36 mouse cellular contexts compared by ENCODE assay signal in the genomic region with DNA sequence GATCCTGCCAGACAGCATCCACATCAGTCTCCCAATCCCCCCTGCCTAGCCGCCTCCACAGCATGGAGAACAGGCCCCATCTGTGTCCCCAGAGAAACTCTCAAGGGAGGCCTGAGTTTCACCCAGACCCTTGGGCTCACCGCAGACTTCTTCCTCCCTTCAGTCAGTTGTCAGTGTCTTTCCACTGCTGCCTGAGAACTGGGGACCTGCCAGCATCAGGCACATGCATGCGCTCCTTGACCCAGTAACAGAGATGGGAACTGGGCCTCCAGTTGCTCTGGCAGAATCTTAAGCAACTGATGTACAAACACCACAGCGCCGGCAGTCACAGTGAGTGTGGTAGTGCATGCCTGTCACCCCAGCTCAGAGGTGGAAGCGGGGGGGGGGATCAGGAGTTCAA. TPM values are rescaled to one million over a fixed set of nuclear protein-coding genes. Genes with fewer than 3 reads are reported as not detected.
DNase-seq lines count a peak whose midpoint lies in the region; ATAC-seq and TF ChIP-seq lines count a peak whose summit lies in the region.
"Had no signal": no experiment of that assay in that cellular context is flagged by ENCODE, and none has a peak within 500 bp of the region (broad histone marks: within the 10 kb centered on the region; RNA-seq: fewer than 3 reads in every experiment).

No protein-coding gene starts in this region.

- no peaks in the 10 kb centered on the region for H3K27me3 ChIP-seq in heart, adult 2 months (ENCODE audit: control insufficient read depth, insufficient read depth, low read length)
- 0 out of 2 replicates have a peak, but pooled peaks cover 8% of the 10 kb centered on the region for H3K27me3 ChIP-seq in heart, embryonic 12.5 days (replicated peaks)
- H3K27me3 ChIP-seq: embryonic facial prominence, embryonic 12.5 days; intestine, embryonic 15.5 days; limb, embryonic 13.5 days had no signal

- intact Hi-C loops in heart, adult 2 months (cut with DNase I) = loop anchor here (5.0 kb wide), 1 partner anchor 73 kb away; no protein-coding TSS in a partner anchor

- WGBS in heart, adult 2 months = 83% methylated on average over 6 of the region's 6 CpGs
- 81% methylated on average over 6 of the region's 6 CpGs for WGBS in heart, embryonic 12.5 days

- no peaks in the 10 kb centered on the region for H3K9me3 ChIP-seq in heart, embryonic 12.5 days (replicated peaks)
- H3K9me3 ChIP-seq: embryonic facial prominence, embryonic 12.5 days; heart, embryonic 13.5 days; hindbrain, embryonic 12.5 days; intestine, embryonic 15.5 days; limb, embryonic 13.5 days had no signal

- peak overlapping the region; percentile 10; the same call in 1 of the 2 replicates for H3K27ac ChIP-seq in heart, adult 2 months
- H3K27ac ChIP-seq in heart, embryonic 12.5 days (ENCODE audit: poor library complexity, severe bottlenecking) = no peak overlapping the region
- peak overlapping the region; percentile 84 for H3K27ac ChIP-seq in brown adipose tissue, adult 24 weeks (replicated peaks; ENCODE audit: low read depth, low read length)
- H3K27ac ChIP-seq: embryonic facial prominence, embryonic 12.5 days; heart, embryonic 13.5 days; hindbrain, embryonic 12.5 days; hindbrain, postnatal 0 days; intestine, embryonic 15.5 days; kidney, postnatal 0 days; limb, embryonic 13.5 days had no signal

- ATAC-seq in heart, embryonic 12.5 days (ENCODE audit: insufficient number of reproducible peaks, low FRiP score) = no peak
- ATAC-seq: forebrain, embryonic 14.5 days; hindbrain, postnatal 0 days; intestine, embryonic 15.5 days had no signal

- H3K79me2 ChIP-seq in heart, adult 2 months (replicated peaks; ENCODE audit: control insufficient read depth, insufficient read depth, low read length) = no peaks in the 10 kb centered on the region

- no peak for TF ChIP-seq EP300 in heart, adult 2 months (IDR thresholded peaks at IDR 0.05; ENCODE audit: insufficient read depth, low read depth, low read length)

- TF ChIP-seq CTCF in heart, adult 2 months (IDR thresholded peaks at IDR 0.05) = no peak

- no peaks in the 10 kb centered on the region for H3K36me3 ChIP-seq in heart, adult 2 months (ENCODE audit: control insufficient read depth, insufficient read depth, low read length)
- H3K36me3 ChIP-seq in heart, embryonic 12.5 days = no peaks in the 10 kb centered on the region
- H3K36me3 ChIP-seq: embryonic facial prominence, embryonic 12.5 days; heart, embryonic 13.5 days; hindbrain, embryonic 12.5 days; intestine, embryonic 15.5 days; limb, embryonic 13.5 days had no signal

- DNase-seq in adrenal gland, postnatal 10 days = peak; percentile 61
- DNase-seq in adrenal gland, postnatal 25 days = no peak
- peak; percentile 41 to 55 for DNase-seq in heart, adult 2 months
- DNase-seq in adipocyte (ENCODE audit: low spot score) = peak; percentile 97
- DNase-seq in T-cell, adult 2 months (ENCODE audit: low spot score) = no peak
- DNase-seq: cerebellum, adult 11-12 months; cerebellum, adult 9-11 months; embryo, embryonic 11 days; heart, postnatal 10 days; kidney, adult 8-10 months; kidney, postnatal 4 days; midbrain, embryonic 14.5 days; thymus, postnatal 4 days had no signal

- H3K4me2 ChIP-seq in heart, embryonic 12.5 days = no peak overlapping the region
- H3K4me2 ChIP-seq: embryonic facial prominence, embryonic 12.5 days; heart, embryonic 13.5 days; hindbrain, embryonic 12.5 days; intestine, embryonic 15.5 days; limb, embryonic 13.5 days; liver, embryonic 11.5 days had no signal

- H3K9ac ChIP-seq in heart, adult 2 months (ENCODE audit: low read depth, low read length) = no peak overlapping the region
- no peak overlapping the region for H3K9ac ChIP-seq in heart, embryonic 12.5 days
- H3K9ac ChIP-seq: embryonic facial prominence, embryonic 12.5 days; heart, embryonic 13.5 days; hindbrain, embryonic 12.5 days; intestine, embryonic 15.5 days; limb, embryonic 13.5 days had no signal

- H3K4me1 ChIP-seq in heart, adult 2 months (ENCODE audit: control insufficient read depth, insufficient read depth, low read length) = peaks cover 10% of the 10 kb centered on the region
- H3K4me1 ChIP-seq in heart, embryonic 12.5 days (replicated peaks) = no peaks in the 10 kb centered on the region
- peaks cover 16% of the 10 kb centered on the region for H3K4me1 ChIP-seq in brown adipose tissue, adult 24 weeks (ENCODE audit: control insufficient read depth, insufficient read depth, insufficient read length, low read length)
- H3K4me1 ChIP-seq: embryonic facial prominence, embryonic 12.5 days; heart, embryonic 13.5 days; intestine, embryonic 15.5 days; limb, embryonic 13.5 days had no signal

- H3K4me3 ChIP-seq in heart, adult 2 months = no peak overlapping the region
- no peak overlapping the region for H3K4me3 ChIP-seq in heart, embryonic 12.5 days
- no peak overlapping the region for H3K4me3 ChIP-seq in brown adipose tissue, adult 24 weeks (ENCODE audit: insufficient read depth, low read depth, low read length)
- H3K4me3 ChIP-seq: embryonic facial prominence, embryonic 12.5 days; heart, embryonic 13.5 days; hindbrain, embryonic 12.5 days; intestine, embryonic 15.5 days; limb, embryonic 13.5 days had no signal

- no peak for TF ChIP-seq POLR2A in heart, adult 2 months (IDR thresholded peaks at IDR 0.05; ENCODE audit: insufficient read depth, low read depth, low read length)

RNA-seq across cellular contexts. Expression of a gene that starts 12.7 kb away (rescaled TPM):
- 1 to 10 TPM; 3.3 to 6.4 TPM for total RNA-seq in adrenal gland, postnatal 10 days (2021)
- 0.46 and 0.52 TPM in 2 replicates for total RNA-seq in adrenal gland, postnatal 25 days (2021)
- total RNA-seq in heart, adult 2 months (2021) = under 1 TPM in 1 of 2 experiments, not detected in 1; 0.13 TPM
- polyA plus RNA-seq in heart, adult 2 months (2012; rRNA removed) = 0.31 and 0.38 TPM in 2 replicates
- 0.87 and 1.1 TPM in 2 replicates for polyA plus RNA-seq in heart, embryonic 12.5 days (2016; fragmentation: Nextera tagmentation; extraction: Ambion mirVana)
- 0.63 TPM in 1 of 2 replicates, not detected in the other for polyA plus RNA-seq in brown adipose tissue, adult 24 weeks (2012; ENCODE audit: insufficient read depth, insufficient read length, missing spikeins)
- total RNA-seq: monocyte, adult 5-6 weeks had no signal

RNA-seq across cellular contexts. Expression of a gene that starts 56.0 kb away (rescaled TPM):
- total RNA-seq in adrenal gland, postnatal 10 days (2021) = 100 to 1,000 TPM in 1 of 2 experiments, 10 to 100 TPM in 1; 99.1 to 106 TPM
- 178 and 222 TPM in 2 replicates for total RNA-seq in adrenal gland, postnatal 25 days (2021)
- 10 to 100 TPM in 1 of 2 experiments, 1 to 10 TPM in 1; 7.0 to 19.7 TPM for total RNA-seq in heart, adult 2 months (2021)
- polyA plus RNA-seq in heart, adult 2 months (2012; rRNA removed) = 11.6 and 13.5 TPM in 2 replicates
- 0.05 and 0.06 TPM in 2 replicates for polyA plus RNA-seq in heart, embryonic 12.5 days (2016; fragmentation: Nextera tagmentation; extraction: Ambion mirVana)
- 16.9 and 23.5 TPM in 2 replicates for polyA plus RNA-seq in brown adipose tissue, adult 24 weeks (2012; ENCODE audit: insufficient read depth, insufficient read length, missing spikeins)
- total RNA-seq: monocyte, adult 5-6 weeks had no signal

RNA-seq across cellular contexts. Expression of a gene that starts 59.4 kb away (rescaled TPM):
- not detected for total RNA-seq in adrenal gland, postnatal 10 days (2021)
- total RNA-seq in adrenal gland, postnatal 25 days (2021) = not detected in 2 replicates
- not detected for total RNA-seq in heart, adult 2 months (2021)
- polyA plus RNA-seq in heart, adult 2 months (2012; rRNA removed) = not detected in 2 replicates
- polyA plus RNA-seq in heart, embryonic 12.5 days (2016; fragmentation: Nextera tagmentation; extraction: Ambion mirVana) = not detected in 2 replicates
- not detected in 2 replicates for polyA plus RNA-seq in brown adipose tissue, adult 24 weeks (2012; ENCODE audit: insufficient read depth, insufficient read length, missing spikeins)
- total RNA-seq: heart, postnatal 10 days; hindbrain, postnatal 0 days; layer of hippocampus, adult 8-10 months; layer of hippocampus, postnatal 25 days; left cerebral cortex, adult 8-10 months; left cerebral cortex, postnatal 36 days; monocyte, adult 5-6 weeks had no signal
- polyA plus RNA-seq: embryonic facial prominence, embryonic 12.5 days; forebrain, embryonic 14.5 days; heart, embryonic 13.5 days; hindbrain, embryonic 12.5 days; hindbrain, postnatal 0 days; intestine, embryonic 15.5 days; kidney, postnatal 0 days; limb, embryonic 13.5 days; liver, embryonic 11.5 days; liver, embryonic 16.5 days; lung, embryonic 16.5 days; midbrain, embryonic 14.5 days; neural tube, embryonic 14.5 days; small intestine, adult 2 months; stomach, embryonic 14.5 days; testis, adult 2 months; thymus, postnatal 0 days had no signal

Comparison
In these comparisons a context has a peak if more than half of its experiments do, and no peak if none do; other contexts are left out.
1. DNase-seq: peak in adrenal gland, postnatal 10 days (single experiment), heart, adult 2 months (2 of 2) and adipocyte (single experiment); none in adrenal gland, postnatal 25 days (single experiment) and T-cell, adult 2 months (single experiment).